Mouse (Mus musculus): ENCODE results near the gene Gabrb3.

DNA sequence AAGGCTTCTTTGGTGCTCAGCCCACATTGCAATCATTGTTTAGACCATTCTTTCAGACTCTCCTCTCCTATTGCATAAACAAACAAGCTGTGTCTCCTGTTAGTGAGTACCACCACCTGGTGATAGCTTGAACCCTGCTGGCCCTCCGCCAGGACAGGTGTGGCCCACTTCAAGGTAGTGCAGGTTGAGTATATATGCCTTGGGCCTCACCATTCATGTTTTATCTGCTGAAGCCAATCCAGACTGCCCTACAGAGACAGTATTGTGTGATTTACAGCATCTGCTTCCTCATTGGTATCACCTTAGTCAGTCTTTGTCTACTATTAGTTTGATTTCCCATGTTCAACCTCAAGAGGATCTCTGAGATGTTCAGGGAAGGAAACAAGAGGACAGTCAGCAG, 1.6 kb downstream of the Gabrb3 start:
- TF ChIP-seq GATA1 (IDR thresholded peaks at IDR 0.05; ENCODE audit: low read length), result no peak
- TF ChIP-seq TAL1 (IDR thresholded peaks at IDR 0.05; ENCODE audit: low read length), result no peak
